Mouse (Mus musculus) CD8-positive naive resting alpha-beta T cell, adult 2 months (primary cell): ENCODE data around the gene Mob1b.

Source experiments
- DNase-seq, 2 experiments: peaks; one replicate each; pipeline ENCODE4 v3.0.0; 2022; ENCODE audit warnings: low read depth in 2 of 2, low spot score in 2 of 2

Mob1b gene

GRCm38 (mm10) chr5:88766863-88767262, 46.2 kb downstream of the Mob1b start:
- DNase-seq: no peak

DNA sequence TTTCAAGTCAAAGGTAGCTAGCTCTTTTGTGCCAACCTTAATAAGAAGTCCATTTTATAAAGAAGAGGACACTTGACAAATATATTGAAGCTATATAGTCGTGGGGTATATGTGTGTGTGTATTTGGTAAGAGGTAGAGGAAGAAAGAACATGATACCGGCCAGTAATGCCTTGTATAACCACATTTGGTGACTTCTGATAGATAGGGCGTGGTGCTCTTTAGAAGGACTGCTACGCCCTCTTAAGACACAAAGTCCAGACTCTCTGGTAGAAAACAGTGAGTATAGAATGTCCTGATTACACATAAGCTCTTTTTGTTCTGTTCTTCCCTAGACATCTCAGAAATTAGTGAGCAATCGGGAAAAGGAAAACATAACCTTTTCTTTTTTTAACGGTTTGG, 47.5 kb downstream of the Mob1b start:
- DNase-seq: no peak

DNA sequence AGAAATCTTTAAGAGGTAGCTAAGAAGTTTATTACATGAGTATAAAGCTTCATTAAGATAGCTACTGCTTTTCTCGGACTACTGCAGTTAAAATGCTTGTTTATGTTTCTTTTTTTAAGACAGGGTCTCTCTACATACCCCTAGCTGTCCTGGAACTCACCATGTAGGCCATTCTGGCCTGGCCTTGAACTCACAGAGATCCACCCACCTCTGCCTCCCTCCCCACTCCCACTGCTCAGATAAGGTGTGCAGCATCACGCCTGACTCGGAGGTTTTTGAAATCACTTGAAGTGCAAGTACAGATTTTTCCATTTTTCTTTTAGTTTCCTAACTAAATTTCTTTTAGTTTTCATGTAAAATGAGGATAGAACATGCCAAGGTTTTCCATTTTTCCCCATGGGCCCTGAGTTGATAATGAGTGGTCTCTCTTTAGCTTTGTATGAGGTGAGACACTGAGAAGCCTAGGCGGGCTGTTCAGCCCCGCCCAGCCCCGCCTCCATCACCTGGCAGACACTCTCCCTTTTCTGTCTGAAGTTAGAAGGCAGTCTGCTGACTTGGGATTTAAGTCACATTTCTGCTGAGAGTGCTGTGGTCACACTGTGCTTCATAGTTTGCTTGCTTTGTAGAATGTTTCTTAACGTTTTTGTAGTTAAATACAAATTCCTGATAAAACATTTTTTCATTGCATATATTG, 61.6 kb downstream of the Mob1b start:
- no peak for DNase-seq

DNA sequence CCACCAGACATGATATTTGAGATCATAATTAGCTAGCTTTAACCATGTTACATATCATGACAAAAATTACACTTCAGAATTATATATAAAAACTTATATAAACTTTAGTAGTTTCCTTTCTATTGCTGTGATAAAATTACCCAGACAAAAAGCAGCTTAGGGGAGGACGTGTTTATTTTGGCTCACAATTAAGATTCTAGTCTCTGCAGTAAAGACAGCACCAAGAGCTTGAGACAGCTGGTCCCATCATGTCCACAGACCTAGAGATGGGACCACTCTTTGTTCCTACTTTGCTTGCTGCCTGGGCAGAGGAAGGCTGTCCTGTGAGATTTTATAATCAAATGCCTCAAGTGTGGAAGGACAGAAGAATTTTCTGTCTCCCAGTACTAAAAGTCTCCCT, 64.4 kb downstream of the Mob1b start:
- DNase-seq: no peak

- no peak for DNase-seq
These were observed 70.0 kb downstream of the Mob1b start for GRCm38 (mm10) chr5:88790675-88791074.

DNA sequence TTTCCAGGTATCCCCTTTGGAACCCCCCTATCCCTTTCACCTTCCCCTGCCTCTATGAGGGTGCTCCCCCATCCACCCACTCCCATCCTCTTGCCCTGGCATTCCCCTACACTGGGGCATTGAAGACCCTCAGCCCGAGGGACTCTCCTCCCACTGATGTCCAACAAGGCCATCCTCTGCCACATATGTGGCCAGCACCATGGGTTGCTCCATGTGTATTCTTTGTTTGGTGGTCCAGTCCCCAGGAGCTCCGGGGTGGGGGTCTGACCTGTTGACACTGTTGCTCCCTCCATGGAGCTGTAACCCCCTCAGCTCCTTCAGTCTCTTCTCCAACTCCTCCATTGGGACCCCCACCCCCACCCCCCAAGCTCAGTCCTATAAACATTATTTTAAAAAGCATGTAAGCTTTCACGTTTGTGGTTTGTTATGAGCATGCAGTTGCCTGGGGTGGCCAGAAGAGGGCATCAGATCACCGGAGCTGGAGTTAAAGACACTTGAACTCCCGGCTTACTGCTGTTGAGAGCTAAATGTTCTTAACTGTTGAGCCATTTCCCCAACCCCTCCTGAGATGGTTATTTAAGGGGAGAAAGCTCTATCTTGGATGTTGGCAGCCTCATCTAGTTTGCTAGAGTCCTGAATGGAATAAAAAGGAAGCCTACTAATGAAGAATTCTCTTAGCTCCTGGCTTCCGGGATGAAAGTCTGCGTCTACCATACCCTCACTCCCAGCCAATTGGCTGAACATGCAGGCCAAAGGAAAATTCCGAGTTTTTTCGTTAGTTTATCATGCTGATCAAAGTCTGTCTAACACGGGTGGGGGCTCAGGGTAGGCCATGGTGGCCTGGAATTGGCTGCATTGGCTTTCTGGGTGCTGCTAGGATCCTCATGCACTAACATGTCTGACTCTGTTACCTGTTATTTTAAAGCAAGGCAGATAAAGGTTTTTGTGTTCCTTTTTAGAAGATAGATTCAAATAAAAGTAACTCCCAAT, 70.9 kb downstream of the Mob1b start:
- DNase-seq: peak; percentile 14 to 32

DNA sequence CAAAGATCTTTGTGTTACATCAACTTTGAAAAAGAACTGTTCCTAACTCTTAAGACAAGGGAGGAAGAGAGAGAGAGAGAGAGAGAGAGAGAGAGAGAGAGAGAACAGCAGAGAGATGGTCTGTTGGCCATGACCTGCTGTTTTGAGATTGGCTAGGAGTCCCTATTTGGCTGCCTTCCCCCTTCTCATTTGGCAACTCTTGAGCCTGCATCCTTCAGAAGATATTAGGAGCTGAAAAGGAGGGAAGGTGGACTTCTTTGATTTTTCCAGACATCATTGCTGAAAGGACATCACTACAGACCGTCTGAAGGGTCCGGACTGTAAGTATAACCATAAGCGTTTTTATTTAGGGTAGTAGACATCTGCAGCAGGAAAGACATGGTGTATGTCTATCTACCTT, 73.0 kb downstream of the Mob1b start:
- no peak for DNase-seq

DNA sequence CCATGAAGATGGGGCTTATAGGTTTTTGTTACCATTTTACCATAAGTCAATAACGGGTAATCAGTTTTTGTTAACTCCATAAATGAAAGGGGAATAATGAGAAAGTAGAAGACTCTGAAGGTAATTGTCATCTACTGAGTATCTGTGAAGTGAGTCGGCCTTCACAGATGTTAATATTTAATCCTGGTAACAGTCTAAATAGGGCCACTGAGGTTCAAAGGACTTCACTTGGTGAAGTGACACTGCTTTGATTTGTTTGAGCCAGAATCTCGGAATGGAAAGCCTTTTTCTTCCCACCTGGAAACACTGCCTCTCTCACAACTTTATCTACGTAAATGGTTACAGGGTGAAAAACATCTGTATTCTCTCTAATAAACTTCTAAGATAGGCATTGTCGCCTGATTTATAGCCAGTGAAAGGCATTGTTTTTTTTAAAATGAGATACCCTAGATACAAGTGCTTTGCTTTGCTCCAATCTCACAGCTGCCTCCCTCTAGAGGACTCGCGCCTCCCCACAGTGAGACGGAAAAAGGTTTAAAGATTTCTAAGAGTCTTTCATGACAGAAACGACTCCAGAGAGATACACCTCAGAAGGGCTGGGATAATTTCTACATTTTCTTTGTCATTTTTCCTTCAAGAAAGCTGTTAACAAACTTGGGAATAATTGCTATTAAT, 75.4 kb downstream of the Mob1b start:
- no peak for DNase-seq

DNA sequence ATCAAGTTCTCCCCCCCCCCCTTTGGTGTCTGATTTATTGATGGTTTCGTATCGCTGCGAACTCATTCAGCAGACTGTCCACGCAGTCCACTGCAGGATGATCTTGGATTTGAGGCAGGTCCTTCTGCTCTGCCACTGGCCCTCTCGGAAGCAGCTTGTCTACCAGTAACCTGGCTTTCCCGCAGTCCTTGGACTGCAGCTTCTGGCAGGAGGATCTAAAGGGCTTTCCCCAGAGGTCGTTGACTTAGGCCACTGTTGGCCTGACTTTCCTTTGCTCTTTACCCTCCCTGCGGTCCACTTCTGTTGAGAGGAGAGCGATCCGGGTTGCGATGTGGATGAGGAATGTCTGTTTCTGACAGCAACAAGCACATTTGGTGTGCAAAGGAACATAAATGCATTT, 75.9 kb downstream of the Mob1b start:
- DNase-seq: no peak

DNA sequence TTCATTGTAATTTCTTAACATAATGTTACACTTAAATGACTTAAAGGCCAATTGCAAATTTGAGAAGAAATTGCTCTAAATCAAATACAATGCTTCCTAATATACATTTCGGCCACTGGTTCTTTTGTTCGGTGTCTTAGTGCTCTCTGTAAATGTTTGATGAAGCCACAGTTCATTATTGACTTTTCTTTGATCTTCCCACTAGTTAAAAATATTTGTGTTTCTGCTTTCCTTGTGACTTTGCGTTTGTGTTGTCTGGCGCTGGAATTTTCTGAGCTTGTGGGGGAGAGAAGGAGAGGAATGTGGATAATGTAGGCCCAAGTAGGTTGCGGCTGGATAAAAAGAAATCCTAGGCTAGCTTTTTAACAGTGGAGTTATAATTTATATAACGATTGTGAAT, 76.5 kb downstream of the Mob1b start:
- DNase-seq: no peak

GRCm38 (mm10) chr5:88805616-88806015, 85.0 kb downstream of the Mob1b start:
- no peak for DNase-seq

DNA sequence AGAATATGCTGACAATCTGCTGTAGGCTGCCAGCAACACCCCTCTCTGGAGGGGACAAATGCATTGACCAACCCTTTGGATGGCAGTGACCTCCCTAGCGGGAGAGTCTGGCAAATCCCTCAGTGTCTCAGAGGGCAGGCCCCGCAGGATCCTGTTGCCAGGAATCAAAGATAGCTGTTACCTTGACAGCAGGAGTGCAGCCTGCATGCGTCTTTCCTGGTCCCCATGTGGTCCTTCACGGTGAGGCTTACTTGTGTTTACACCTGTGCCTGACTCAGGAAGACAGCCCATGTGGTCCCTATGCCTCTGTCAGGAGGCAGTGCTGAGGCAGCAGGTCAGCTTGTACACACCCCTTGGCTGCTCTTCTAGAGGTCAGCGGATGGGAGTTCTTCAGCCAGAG, 85.6 kb downstream of the Mob1b start:
- DNase-seq: no peak

DNA sequence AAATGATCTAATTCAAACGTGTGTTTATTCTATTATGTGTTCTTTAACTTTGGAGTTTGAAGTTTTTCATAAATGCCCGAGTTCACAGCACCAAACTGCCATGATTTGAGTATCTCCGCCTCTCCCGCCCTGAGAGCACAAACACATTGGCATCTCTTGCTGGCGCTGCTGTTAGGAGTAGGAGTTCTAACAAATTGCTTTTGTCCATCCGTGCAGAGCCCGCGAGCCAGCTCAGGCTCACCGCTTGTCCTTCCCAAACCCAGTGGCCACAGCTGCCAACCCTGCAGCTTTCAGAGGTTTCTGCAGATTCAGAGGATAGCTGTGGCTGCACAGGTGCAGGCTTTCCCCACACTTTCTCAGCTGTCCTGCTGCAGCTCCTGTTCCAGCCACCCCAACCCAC, 86.7 kb downstream of the Mob1b start:
- no peak for DNase-seq

DNA sequence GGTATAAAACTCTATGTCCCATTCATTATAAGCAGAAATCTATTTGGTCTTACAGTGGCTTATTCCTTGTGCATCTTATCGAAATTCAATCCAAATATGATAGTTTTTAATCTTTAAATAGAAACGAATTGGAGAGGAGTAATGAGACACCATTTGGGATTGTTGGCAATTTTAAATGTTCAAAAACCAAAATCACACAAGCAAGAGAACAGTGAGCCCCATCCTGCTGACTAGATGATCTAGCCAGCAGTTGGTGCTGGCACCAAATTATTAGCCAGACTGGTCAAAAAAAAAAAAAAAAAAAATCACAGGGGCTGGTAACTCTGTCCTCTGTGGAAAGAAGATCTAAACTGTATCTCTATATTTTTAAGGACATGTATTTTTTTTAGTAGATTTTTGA, 92.5 kb downstream of the Mob1b start:
- no peak for DNase-seq
